Mouse (Mus musculus) heart, adult 8-10 months (tissue): Measurements from ENCODE around the gene Sdk1. TPM values are rescaled to one million over a fixed set of nuclear protein-coding genes. Genes with fewer than 3 reads are reported as not detected.

Experiments used
- DNase-seq: peaks from one replicate; pipeline ENCODE4 v3.0.0; 2022; ENCODE audit warnings: low spot score
- total RNA-seq, 4 experiments: library from RNA; stranded (reverse); gene quantifications; 2 replicates each; pipeline ENCODE4 v1.2.4; 2022

The Sdk1 gene
- total RNA-seq: 1 to 10 TPM in 2 of 4 experiments, under 1 TPM in 2; 0.63 to 1.6 (median 0.97) TPM

DNA sequence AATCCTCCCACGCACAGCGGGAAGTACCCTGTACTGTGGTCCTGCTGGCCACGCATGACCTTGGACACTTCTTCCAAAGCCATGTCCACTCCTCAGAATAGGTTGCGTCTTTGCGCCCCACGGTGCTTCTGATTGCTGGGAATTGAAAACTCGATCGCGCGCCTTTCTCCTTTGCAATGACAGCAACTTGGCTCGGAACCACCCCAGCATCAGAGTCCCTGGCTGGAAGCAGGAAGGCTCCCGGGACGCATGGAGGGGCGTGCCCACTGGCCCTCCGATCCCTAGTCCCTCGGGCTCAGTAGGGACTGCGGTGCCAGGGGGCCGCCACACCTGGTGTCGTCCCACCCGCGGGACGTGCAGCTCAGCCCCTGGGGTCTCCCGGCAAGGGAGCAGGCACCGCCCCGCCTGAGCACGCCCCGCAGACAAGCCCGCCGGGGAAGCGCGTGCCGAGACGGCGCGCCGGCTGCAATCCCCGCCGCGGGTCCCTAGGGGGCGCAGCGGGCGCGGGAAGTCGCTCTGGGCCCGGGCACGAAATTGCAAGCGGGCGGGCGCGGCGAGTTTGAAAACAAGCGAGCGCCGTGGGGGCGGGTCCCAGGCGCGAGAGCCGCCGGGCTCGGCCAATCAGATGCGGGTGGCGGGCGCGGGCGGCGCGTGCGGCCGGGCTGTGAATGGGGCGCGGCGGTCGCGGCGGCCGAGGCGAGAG lies at the start of gene Sdk1:
TSS of gene Sdk1 (plus strand) at position 650 of the 703 bp plus-strand sequence.
- peak; percentile 88 for DNase-seq

- DNase-seq: no peak
These were observed 44.0 kb upstream of the Sdk1 start for GRCm38 (mm10) chr5:141197278-141197677.

- no peak for DNase-seq
These were observed 38.8 kb upstream of the Sdk1 start for GRCm38 (mm10) chr5:141202276-141203065.

DNA sequence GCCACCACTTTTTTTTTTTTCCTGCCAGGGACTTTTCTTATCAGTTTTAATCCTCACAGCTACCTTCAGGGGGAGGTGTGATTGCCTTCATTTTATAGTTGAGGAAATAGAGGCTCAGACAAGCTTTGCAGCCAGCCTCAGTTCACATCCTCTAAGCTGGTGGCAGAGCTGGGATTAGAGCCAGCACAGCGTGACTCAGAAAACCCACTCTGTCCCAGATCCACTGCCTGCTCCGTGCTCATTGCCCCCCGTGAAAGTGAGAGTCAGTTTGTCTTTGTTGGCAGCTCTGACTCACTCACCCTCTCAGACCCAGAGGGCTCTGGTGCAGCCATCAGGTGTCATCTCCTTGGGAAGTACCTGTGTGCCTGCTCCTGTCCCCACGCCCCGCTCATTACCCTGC lies 34.2 kb upstream of the Sdk1 start:
- no peak for DNase-seq

- DNase-seq: no peak
These were observed 16.0 kb upstream of the Sdk1 start for GRCm38 (mm10) chr5:141225243-141225642.

GRCm38 (mm10) chr5:141234326-141234725 lies 7.0 kb upstream of the Sdk1 start:
- no peak for DNase-seq

GRCm38 (mm10) chr5:141239401-141239800 lies 1.9 kb upstream of the Sdk1 start:
- peak; percentile 7 for DNase-seq

DNA sequence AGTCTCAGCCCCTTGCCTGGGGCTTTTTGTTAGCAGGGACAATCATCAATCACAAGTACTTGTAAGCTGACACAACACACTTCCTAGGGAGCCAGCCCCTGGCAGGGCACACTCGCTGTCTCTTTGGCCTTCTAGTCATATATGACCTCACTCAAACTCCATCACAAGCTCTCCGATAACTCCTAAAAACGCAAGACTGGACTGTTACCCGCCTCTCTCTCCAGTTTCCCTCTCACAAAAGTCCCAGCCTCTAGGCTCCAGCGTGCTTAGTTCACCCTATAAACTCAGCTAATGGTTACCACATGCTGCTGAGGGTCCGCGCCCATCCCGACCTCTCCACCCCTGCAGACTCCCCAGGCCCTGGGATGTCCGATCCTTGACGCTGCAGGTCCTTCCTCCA lies 849 bp upstream of the Sdk1 start:
- peak; percentile 5 for DNase-seq

GRCm38 (mm10) chr5:141241645-141242284 lies 475 bp downstream of the Sdk1 start:
- DNase-seq: no peak

GRCm38 (mm10) chr5:141243253-141243965 lies 2.1 kb downstream of the Sdk1 start:
- no peak for DNase-seq

DNA sequence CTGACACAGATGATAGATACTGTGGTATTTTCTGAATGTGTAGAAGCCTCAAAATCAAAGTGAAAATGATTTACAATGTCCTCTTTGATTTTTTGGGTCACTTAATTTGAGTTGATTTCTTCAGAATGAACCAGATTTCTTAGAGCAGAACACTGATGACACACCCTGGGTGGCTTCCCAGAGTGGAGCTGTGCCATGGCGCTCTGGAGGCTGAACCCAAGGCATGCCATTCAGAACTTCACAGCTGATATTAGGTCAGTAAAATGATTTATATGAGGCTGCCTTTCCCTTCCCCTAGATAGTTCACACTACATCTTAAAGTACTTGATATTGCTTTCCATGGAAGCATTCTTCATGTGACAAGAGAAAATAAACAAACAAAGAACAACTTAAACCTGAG lies 23.0 kb downstream of the Sdk1 start:
- DNase-seq: no peak

GRCm38 (mm10) chr5:141277112-141277511 lies 35.8 kb downstream of the Sdk1 start:
- no peak for DNase-seq

DNA sequence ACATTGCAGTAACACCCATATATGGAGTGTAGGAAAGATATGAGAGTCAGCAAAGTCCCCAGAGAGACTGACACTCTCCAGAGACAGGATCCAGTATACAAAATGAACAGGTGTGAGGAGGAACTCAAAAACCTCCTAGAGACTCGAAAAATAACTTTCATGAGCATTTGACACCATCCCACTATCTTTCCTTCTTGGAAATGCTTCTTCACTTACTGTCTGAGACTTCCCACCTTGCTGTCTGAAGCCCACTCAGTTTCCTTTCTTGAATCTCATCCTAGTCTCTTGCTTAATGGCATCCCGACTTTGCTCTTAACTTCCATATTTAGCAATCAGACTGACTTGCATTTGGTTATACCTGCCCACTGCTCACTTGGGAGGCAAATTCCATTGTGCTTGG lies 40.5 kb downstream of the Sdk1 start:
- DNase-seq: no peak

GRCm38 (mm10) chr5:141289611-141290010 lies 48.3 kb downstream of the Sdk1 start:
- DNase-seq: no peak

GRCm38 (mm10) chr5:141295240-141295639 lies 54.0 kb downstream of the Sdk1 start:
- no peak for DNase-seq

GRCm38 (mm10) chr5:141302287-141302694 lies 61.0 kb downstream of the Sdk1 start:
- no peak for DNase-seq

- no peak for DNase-seq
These were observed 62.5 kb downstream of the Sdk1 start for GRCm38 (mm10) chr5:141303746-141304145.

GRCm38 (mm10) chr5:141304706-141305105 lies 63.4 kb downstream of the Sdk1 start:
- DNase-seq: no peak

DNA sequence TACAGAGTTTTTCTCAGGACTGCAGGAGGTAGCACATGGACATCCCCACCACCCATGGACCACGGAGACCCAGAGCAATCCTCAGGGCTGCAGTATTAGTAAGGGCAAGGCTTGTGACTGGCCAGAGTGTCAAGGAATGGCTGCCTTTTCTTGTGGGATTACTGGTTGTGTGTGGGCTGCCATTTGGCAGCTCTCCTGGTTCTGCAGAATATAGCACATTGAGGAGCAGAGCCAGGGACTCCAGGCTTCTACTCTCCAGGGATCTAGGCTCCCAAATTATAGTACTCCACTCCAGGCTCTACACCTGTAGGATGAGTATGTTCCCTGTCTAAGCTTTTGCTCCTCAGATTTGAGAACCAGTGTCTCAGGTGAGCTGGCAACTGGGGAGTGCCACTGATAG lies 69.4 kb downstream of the Sdk1 start:
- DNase-seq: no peak

DNA sequence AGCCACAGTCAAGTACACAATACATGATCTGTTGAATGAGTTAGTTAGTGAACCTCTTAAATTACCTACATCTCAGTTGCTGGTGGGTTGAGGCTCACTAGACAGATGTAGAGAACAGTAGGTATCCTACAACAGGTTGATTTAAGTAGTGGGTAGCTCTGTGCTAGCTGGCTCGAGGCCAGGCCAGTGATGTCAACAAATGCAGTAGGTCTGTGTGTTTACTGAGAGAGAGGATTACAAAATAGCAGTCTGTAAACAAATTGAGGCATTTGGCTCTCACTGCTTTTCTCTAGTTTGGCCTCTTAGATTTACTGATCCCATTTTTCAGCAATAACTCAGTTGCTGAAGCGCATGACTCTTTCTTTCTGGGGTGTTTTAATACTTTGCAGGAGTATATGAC lies 70.5 kb downstream of the Sdk1 start:
- no peak for DNase-seq

GRCm38 (mm10) chr5:141312305-141312704 lies 71.0 kb downstream of the Sdk1 start:
- no peak for DNase-seq

GRCm38 (mm10) chr5:141317095-141317494 lies 75.8 kb downstream of the Sdk1 start:
- DNase-seq: no peak
